Mouse (Mus musculus) frontal cortex, adult (tissue): Measurements from ENCODE around the gene Lrrc4c.

ENCODE experiments used
- ATAC-seq: cut with Nextera tagmentation; 2 replicates; pipeline ENCODE4 v1.9.2; 2017; ENCODE audit warnings: mild to moderate bottlenecking, moderate library complexity, mixed read lengths; ENCODE audit not compliant: low TSS enrichment

Gene Lrrc4c

DNA sequence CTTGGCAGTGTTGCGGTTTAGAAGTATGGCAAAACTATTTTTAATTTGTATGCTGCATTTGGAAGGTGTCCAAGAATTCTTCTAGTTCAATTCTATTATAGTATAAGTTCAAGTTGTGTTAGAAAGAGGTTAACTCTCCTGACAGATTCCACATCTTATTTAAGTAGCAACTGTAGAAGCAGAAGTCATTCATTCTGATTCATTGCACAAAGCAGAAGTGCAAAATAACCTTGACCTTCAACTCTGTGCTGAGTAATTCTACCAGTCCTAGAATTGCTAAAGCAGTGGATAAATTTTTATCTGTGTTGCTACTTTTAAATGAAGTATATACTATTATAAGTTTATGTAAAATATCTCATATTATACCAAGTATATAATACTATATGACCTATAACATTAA is 916.1 kb downstream of the Lrrc4c start:
- ATAC-seq: no peak

- ATAC-seq: peak; percentile 47; the same call in 1 of the 2 replicates
Measured at GRCm38 (mm10) chr2:97274651-97275050, 956.7 kb downstream of the Lrrc4c start.

- ATAC-seq: peak; percentile 99
Measured at GRCm38 (mm10) chr2:97284986-97285385, 967.0 kb downstream of the Lrrc4c start.

- ATAC-seq: no peak
Measured at GRCm38 (mm10) chr2:97294216-97294615, 976.2 kb downstream of the Lrrc4c start.

DNA sequence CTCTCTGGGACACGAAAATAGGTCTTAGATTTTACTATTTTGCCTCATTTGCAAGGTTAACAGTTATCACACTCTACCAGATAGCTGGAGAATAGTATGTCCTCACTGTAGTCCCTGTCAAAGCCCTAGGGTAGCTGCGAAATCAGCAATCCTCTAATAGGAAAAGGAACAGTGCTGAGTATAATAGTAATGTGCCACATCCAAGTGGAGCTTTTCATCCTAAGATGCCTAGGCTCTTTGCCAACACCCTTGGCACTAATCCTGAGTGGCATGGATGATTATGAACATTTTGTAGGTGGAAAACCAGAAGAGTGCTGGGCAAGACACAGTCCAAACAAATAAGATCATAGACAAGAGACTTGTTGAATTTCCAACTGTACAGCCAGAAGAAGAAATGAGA is 981.7 kb downstream of the Lrrc4c start:
- ATAC-seq: peak; percentile 59

- ATAC-seq: no peak
Measured at GRCm38 (mm10) chr2:97318008-97318407, 1000.0 kb downstream of the Lrrc4c start.

DNA sequence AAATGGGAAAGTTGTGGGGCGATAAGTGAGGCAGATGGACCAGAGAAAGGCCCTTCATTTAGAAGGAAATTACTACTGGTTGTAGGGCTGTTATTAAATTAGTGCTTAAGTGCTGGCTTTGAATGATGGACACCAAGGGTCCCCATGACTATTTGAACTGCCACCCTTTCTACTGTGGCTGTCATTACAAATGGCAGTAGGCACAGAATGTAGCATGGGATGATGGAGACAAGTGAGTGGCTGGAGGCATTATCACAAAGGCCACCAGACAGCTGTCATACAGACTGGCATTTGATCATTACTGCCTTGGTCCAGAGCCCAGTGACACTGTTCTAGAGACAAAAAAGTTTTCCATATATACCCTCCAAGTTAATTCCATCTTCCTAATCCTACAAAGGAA is 1000.6 kb downstream of the Lrrc4c start:
- no peak for ATAC-seq

- no peak for ATAC-seq
Measured at GRCm38 (mm10) chr2:97332084-97332682, 1014.2 kb downstream of the Lrrc4c start.

GRCm38 (mm10) chr2:97339627-97340026 is 1021.7 kb downstream of the Lrrc4c start:
- ATAC-seq: no peak

DNA sequence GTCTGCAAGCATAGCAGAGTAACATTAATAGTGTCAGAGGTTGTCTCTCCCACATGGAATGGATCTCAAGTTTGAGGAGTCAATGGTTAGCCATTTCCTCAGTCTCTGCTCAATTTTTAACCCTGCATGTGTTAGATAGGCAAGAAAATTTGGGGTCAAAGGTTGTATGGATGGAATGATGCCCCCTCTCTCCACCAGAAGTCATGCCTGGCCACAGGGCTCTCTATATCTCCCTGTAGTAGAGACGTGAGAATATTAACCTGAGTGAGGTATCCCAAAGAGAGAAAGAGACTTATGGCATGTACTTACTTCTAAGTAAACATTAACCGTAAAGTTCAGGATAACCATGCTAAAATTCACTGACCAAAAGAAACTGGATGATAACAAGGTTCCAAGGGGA is 1043.3 kb downstream of the Lrrc4c start:
- ATAC-seq: no peak

DNA sequence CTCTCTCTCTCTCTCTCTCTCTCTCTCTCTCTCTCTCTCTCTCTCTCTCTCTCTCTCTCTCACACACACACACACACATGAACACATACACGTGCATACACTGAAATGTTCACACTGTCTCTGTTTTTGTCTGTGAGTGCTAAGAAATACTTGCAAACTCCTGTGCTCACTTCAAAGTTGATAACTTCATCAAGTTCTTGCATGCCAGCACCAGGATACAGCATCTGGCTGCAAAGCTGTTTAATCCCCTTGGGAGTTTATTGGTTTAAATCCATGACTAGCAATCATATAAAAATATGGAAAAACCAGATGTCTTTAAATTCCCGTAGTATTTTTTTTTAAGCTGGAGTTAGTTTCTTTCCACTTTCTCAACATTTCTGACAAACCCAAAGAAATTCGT is 1052.0 kb downstream of the Lrrc4c start:
- no peak for ATAC-seq

- no peak for ATAC-seq
Measured at GRCm38 (mm10) chr2:97391437-97391836, 1073.5 kb downstream of the Lrrc4c start.

GRCm38 (mm10) chr2:97391876-97392275 is 1073.9 kb downstream of the Lrrc4c start:
- ATAC-seq: no peak

DNA sequence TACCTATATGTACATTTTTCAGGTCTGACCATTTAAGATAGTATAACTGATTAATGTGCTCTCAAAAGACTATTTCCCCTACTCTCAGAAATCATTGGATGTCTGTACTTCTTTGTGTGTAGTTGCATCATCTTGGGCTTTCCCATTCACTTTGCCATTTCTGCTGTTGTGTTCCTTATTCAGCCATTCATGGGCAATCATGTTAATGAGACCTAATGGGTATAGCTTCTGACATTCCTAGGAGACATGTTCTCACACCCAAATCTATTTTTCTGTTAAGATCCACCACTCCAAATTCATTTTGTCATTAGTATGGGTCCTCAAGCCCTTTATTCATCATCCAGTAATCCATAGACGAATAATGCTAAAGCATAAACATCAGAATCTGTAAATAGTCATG is 1095.1 kb downstream of the Lrrc4c start:
- ATAC-seq: no peak

GRCm38 (mm10) chr2:97414416-97415362 is 1096.7 kb downstream of the Lrrc4c start:
- peak; percentile 99 for ATAC-seq

GRCm38 (mm10) chr2:97434140-97434539 is 1116.2 kb downstream of the Lrrc4c start:
- no peak for ATAC-seq

- ATAC-seq: peak; percentile 91
Measured at GRCm38 (mm10) chr2:97435616-97436015, 1117.6 kb downstream of the Lrrc4c start.

GRCm38 (mm10) chr2:97437767-97438166 is 1119.8 kb downstream of the Lrrc4c start:
- no peak for ATAC-seq

DNA sequence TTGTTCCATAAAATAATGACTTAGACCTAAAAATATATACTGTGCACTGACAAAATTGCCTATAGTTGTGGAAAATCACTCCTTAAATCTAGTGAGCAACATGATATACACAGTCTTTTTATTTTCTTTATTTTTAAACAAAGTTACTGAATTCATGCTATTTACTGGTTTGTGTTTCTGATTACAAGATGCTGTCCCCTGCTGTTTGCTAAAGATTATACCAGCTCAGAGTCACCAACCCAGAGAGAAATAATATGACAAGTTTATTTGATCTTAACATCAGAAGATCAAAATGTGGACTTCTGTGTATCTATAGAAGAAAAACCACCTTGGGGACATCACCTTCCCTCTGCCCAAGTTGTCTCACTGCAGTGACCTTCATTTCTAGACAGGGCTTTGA is 1145.6 kb downstream of the Lrrc4c start:
- ATAC-seq: no peak

- ATAC-seq: peak; percentile 80
Measured at GRCm38 (mm10) chr2:97466243-97466793, 1148.3 kb downstream of the Lrrc4c start.

DNA sequence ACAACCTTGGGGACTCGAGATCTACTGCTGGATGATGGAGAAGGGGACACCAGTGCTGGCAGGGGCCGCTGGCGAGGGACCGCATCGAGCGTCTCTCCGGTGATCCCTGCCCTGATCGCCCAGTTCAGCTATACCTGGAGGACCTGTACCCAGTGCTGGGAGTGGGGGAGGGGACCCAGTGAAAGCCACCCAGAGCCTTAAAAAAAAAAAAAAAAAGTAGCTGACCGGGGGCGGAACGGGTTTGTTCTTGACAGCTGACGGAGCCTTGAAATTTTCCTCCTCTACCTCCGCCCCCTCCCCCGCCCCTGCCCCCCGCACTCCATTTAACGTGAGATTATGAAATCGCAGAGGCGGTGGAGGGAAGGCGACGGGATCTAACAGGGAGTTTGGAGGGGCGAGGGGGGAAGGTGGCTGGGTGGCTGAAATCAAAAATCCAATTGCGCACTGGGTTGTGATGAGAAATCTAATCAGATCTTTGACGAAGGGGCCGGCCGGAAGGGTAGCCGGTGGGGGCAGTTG is 1149.1 kb downstream of the Lrrc4c start:
- ATAC-seq: 0 out of 2 replicates have a peak, but pooled peaks have one; percentile 4

DNA sequence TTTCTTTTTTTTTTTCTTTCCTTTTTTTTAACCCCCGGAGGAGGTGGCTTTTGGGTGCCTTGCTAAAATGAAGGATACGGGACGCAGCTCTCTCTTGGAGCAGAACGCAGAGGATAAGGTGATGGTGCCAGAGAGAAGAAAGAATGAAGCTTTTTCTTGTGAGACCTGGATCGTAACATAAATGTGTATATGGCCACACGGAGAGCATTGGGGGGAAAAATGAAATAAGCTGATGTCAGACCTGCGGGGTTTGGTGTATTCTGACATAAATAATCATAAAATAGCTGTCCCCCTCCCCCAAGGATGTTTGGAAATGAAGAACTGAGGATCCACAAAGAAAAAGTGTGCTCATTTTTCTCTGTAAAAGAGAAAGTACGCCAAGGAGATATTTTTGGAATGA is 1149.7 kb downstream of the Lrrc4c start:
- no peak for ATAC-seq

GRCm38 (mm10) chr2:97468372-97468771 is 1150.4 kb downstream of the Lrrc4c start:
- ATAC-seq: peak; percentile 29
